Mouse (Mus musculus): ENCODE data around the gene F11r. TPM values are rescaled to one million over a fixed set of nuclear protein-coding genes. Genes with fewer than 3 reads are reported as not detected.

Gene F11r
- total and polyA plus RNA-seq, 3 experiments, result 0.31 to 1.8 TPM; not detected in 1

GRCm38 (mm10) chr1:171501636-171502080, 64.3 kb downstream of the F11r start:
- Histone ChIP-seq H3K79me2 (ENCODE audit: control insufficient read depth, insufficient read depth, low read length, poor library complexity) (peaks cover 5% of the 10 kb centered on the region; the same call in 1 of the 2 replicates), H3K4me3 (ENCODE audit: control insufficient read depth in 1 of 2, insufficient read depth in 1 of 2, low read depth in 2 of 2, low read length in 2 of 2) (no peak overlapping the region), H3K9me3 (replicated peaks; ENCODE audit: insufficient read depth, low read length) (no peaks in the 10 kb centered on the region), H3K27me3 (ENCODE audit: control insufficient read depth in 1 of 2, insufficient read depth in 2 of 2, low read length in 2 of 2) (no peaks in the 10 kb centered on the region), H3K36me3 (ENCODE audit: control insufficient read depth in 1 of 2, insufficient read depth in 2 of 2, low read length in 2 of 2) (no peaks in the 10 kb centered on the region; a peak in 1 of 4 replicates), H3K27ac (ENCODE audit: control insufficient read depth, low read depth, low read length) (no peak overlapping the region), H3K9ac (ENCODE audit: control insufficient read depth, low read depth, low read length, poor library complexity, severe bottlenecking) (no peak overlapping the region), H3K4me1 (ENCODE audit: control insufficient read depth in 1 of 2, insufficient read depth in 2 of 2, low read length in 2 of 2) (0 out of 4 replicates have a peak, but pooled peaks cover 0 to 5% of the 10 kb centered on the region in 2 experiments)
- no peak for TF ChIP-seq CHD2 (IDR thresholded peaks at IDR 0.05; ENCODE audit: low read length)
- no peak for TF ChIP-seq NRF1 (IDR thresholded peaks at IDR 0.05; ENCODE audit: insufficient read depth, low read depth, low read length, poor library complexity, severe bottlenecking)
- no peak for TF ChIP-seq MAFK (IDR thresholded peaks at IDR 0.05; ENCODE audit: borderline replicate concordance, low read depth, low read length)
- 0 out of 2 replicates have a peak, but pooled peaks have one; percentile 8 for TF ChIP-seq SMC3 (IDR thresholded peaks at IDR 0.05; ENCODE audit: low read depth, low read length)
- no peak for TF ChIP-seq SIN3A (IDR thresholded peaks at IDR 0.05; ENCODE audit: low read length)
- no peak for TF ChIP-seq MYC (IDR thresholded peaks at IDR 0.05; ENCODE audit: low read depth, low read length)
- no peak for TF ChIP-seq MAX (IDR thresholded peaks at IDR 0.05; ENCODE audit: low read length)
- no peak for TF ChIP-seq EP300 (IDR thresholded peaks at IDR 0.05; ENCODE audit: low read depth in 1 of 2, low read length in 2 of 2)
- no peak for TF ChIP-seq POLR2AphosphoS5 (IDR thresholded peaks at IDR 0.05; ENCODE audit: borderline replicate concordance, low read depth, low read length)
- no peak for TF ChIP-seq CHD1 (IDR thresholded peaks at IDR 0.05; ENCODE audit: low read depth, low read length)
- peak; percentile 36 to 52 (median 47); a peak in 4 of 6 replicates for TF ChIP-seq CTCF (IDR thresholded peaks at IDR 0.05 in 2 of 3, conservative IDR thresholded peaks at IDR 0.05 in 1 of 3; ENCODE audit: control insufficient read depth in 1 of 3, insufficient read depth in 1 of 3, low read depth in 2 of 3, low read length in 3 of 3, poor library complexity in 1 of 3, severe bottlenecking in 1 of 3)
- peak; percentile 74 for DNase-seq (ENCODE audit: low read depth, low spot score)

GRCm38 (mm10) chr1:171502388-171503249, 65.3 kb downstream of the F11r start:
- Histone ChIP-seq H3K36me3 (ENCODE audit: control insufficient read depth in 1 of 2, insufficient read depth in 2 of 2, low read length in 2 of 2) (no peaks in the 10 kb centered on the region; a peak in 1 of 4 replicates), H3K27ac (ENCODE audit: control insufficient read depth, low read depth, low read length) (peak overlapping the region; percentile 90), H3K9me3 (replicated peaks; ENCODE audit: insufficient read depth, low read length) (no peaks in the 10 kb centered on the region), H3K27me3 (ENCODE audit: control insufficient read depth in 1 of 2, insufficient read depth in 2 of 2, low read length in 2 of 2) (no peaks in the 10 kb centered on the region), H3K79me2 (ENCODE audit: control insufficient read depth, insufficient read depth, low read length, poor library complexity) (peaks cover 5% of the 10 kb centered on the region; the same call in 1 of the 2 replicates), H3K4me3 (ENCODE audit: control insufficient read depth in 1 of 2, insufficient read depth in 1 of 2, low read depth in 2 of 2, low read length in 2 of 2) (no peak overlapping the region), H3K9ac (ENCODE audit: control insufficient read depth, low read depth, low read length, poor library complexity, severe bottlenecking) (peak overlapping the region; percentile 71), H3K4me1 (ENCODE audit: control insufficient read depth in 1 of 2, insufficient read depth in 2 of 2, low read length in 2 of 2) (0 out of 4 replicates have a peak, but pooled peaks cover 0 to 5% of the 10 kb centered on the region in 2 experiments)
- peak; percentile 95 for DNase-seq (ENCODE audit: low read depth, low spot score)
- no peak for TF ChIP-seq ZC3H11A (IDR thresholded peaks at IDR 0.05; ENCODE audit: low read depth, low read length)
- no peak for TF ChIP-seq GATA1 (IDR thresholded peaks at IDR 0.05; ENCODE audit: low read depth, low read length)
- TF ChIP-seq MAZ (IDR thresholded peaks at IDR 0.05; ENCODE audit: low read depth, low read length), result no peak
- no peak for TF ChIP-seq E2F4 (IDR thresholded peaks at IDR 0.05; ENCODE audit: borderline replicate concordance, low read depth, low read length)
- TF ChIP-seq MAX (IDR thresholded peaks at IDR 0.05; ENCODE audit: low read length), result no peak
- TF ChIP-seq MYB (IDR thresholded peaks at IDR 0.05; ENCODE audit: low read depth, low read length), result no peak
- TF ChIP-seq EP300 (IDR thresholded peaks at IDR 0.05; ENCODE audit: low read depth in 1 of 2, low read length in 2 of 2), result no peak
- no peak for TF ChIP-seq ELF1 (IDR thresholded peaks at IDR 0.05; ENCODE audit: low read depth, low read length)
- no peak for TF ChIP-seq MYC (IDR thresholded peaks at IDR 0.05; ENCODE audit: low read depth, low read length)
- TF ChIP-seq CHD2 (IDR thresholded peaks at IDR 0.05; ENCODE audit: low read length), result no peak
- TF ChIP-seq USF2 (IDR thresholded peaks at IDR 0.05; ENCODE audit: borderline replicate concordance in 1 of 2, insufficient read depth in 1 of 2, low read depth in 1 of 2, low read length in 2 of 2), result no peak
- TF ChIP-seq RAD21 (IDR thresholded peaks at IDR 0.05; ENCODE audit: low read depth, low read length), result no peak
- TF ChIP-seq KAT2A (conservative IDR thresholded peaks at IDR 0.05; ENCODE audit: low read depth, low read length), result no peak
- TF ChIP-seq UBTF (IDR thresholded peaks at IDR 0.05; ENCODE audit: borderline replicate concordance, insufficient read depth, low read depth, low read length), result no peak
- TF ChIP-seq MAFK (IDR thresholded peaks at IDR 0.05; ENCODE audit: borderline replicate concordance, low read depth, low read length), result no peak
- TF ChIP-seq TBP (IDR thresholded peaks at IDR 0.05; ENCODE audit: low read depth, low read length), result peak; percentile 98
- no peak for TF ChIP-seq SMC3 (IDR thresholded peaks at IDR 0.05; ENCODE audit: low read depth, low read length)
- peak; percentile 88 for TF ChIP-seq ETS1 (IDR thresholded peaks at IDR 0.05; ENCODE audit: low read depth, low read length)
- TF ChIP-seq POLR2AphosphoS5 (IDR thresholded peaks at IDR 0.05; ENCODE audit: borderline replicate concordance, low read depth, low read length), result peak; percentile 98; the same call in 1 of the 2 replicates
- TF ChIP-seq GABPA (IDR thresholded peaks at IDR 0.05; ENCODE audit: low read depth, low read length), result no peak
- no peak for TF ChIP-seq ZKSCAN1 (IDR thresholded peaks at IDR 0.05; ENCODE audit: low read depth, low read length)
- TF ChIP-seq POLR2AphosphoS2 (IDR thresholded peaks at IDR 0.05; ENCODE audit: low read length), result peak; percentile 98
- no peak for TF ChIP-seq USF1 (IDR thresholded peaks at IDR 0.05; ENCODE audit: low read depth, low read length)

Measured in MEL (cell line).